Mouse (Mus musculus): ENCODE data around the gene Gm8126.
"Not testable (repeated sequence)": the region's sequence is repeated elsewhere in the genome, so short reads cannot be mapped to it uniquely, and the experiment has no call there.

DNA sequence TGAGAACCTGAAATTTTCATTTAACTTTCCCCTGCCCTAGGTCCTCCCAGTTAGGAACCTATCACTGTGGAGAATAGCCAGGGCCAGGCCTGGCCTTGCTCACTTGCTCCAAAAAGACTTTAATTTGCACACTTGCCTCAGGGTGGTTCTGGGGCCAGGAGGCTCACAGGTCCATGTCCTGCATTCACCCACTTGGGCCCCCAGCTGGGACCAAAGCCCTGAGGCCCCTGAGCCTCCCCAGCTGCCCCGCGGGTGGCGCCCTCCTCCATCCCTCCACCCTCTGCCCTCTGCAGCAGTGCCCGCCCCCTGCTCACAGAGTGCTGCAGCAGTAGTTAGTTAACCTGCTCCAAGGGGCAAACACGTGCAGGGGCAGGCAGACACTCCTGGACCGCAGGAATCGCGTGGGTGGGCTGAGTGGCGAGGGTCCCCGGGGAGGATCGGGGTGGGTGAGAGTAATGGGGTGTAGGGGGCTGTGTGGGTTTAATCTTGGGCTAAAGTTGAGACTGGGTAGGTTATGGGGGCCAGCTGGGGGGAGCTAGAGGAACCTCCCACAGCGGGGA lies 8.8 kb upstream of the Gm8126 start:
- TF ChIP-seq CTCF (IDR thresholded peaks at IDR 0.05; ENCODE audit: control insufficient read depth, insufficient read depth, low read length); POLR2A (IDR thresholded peaks at IDR 0.05; ENCODE audit: borderline replicate concordance, control insufficient read depth, low read depth, low read length): not testable (repeated sequence)

Data from bone marrow, adult 2 months (tissue).